Mouse (Mus musculus) megakaryocyte, embryonic 14.5 days (primary cell): ENCODE data around the gene Gramd4.

Experiments used
- FLI1 ChIP-seq: IDR thresholded peaks from 2 replicates; pipeline ENCODE4 v1.6.1; 2012; ENCODE audit warnings: low read length, inconsistent platforms, mixed read lengths
- GATA1 ChIP-seq: IDR thresholded peaks from 3 replicates; pipeline ENCODE4 v1.6.1; 2012; ENCODE audit warnings: mixed read lengths, low read length, inconsistent platforms, borderline replicate concordance

- TF ChIP-seq GATA1: no peak
- TF ChIP-seq FLI1: no peak
Measured at GRCm38 (mm10) chr15:86032811-86033190, 24.7 kb upstream of the Gramd4 start.
